10 mouse cellular contexts compared by ENCODE assay signal in the genomic region with DNA sequence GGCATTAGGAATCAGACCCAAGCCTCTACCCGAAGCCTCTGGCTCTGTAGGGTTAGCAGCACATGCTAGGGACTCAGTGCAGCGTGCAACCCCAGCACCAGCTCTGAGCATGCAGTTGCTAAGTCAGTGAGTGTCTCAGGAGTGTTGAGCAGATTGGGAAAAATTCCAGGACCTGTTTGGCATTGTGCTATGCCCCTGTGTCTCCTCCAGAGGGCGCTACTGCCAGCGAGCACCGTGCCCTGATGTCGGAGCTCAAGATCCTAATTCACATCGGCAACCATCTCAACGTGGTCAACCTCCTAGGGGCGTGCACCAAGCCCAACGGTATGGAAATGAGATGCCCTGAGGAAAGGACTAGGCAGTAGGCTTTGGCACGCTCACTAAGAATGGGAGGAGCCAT. TPM values are rescaled to one million over a fixed set of nuclear protein-coding genes. Genes with fewer than 3 reads are reported as not detected.
A peak's percentile ranks its signal among the peaks of the same experiment; 100 is the strongest.
DNase-seq lines count a peak whose midpoint lies in the region; ATAC-seq and TF ChIP-seq lines count a peak whose summit lies in the region.
"Had no signal": no experiment of that assay in that cellular context is flagged by ENCODE, and none has a peak within 500 bp of the region (broad histone marks: within the 10 kb centered on the region; RNA-seq: fewer than 3 reads in every experiment).

No protein-coding gene starts in this region.

- WGBS in liver, adult 2 months: 6% methylated on average over 11 of the region's 11 CpGs
- 4% methylated on average over 11 of the region's 11 CpGs for WGBS in hindbrain, embryonic 11.5 days
- WGBS in olfactory bulb, adult 2 months: 7% methylated on average over 11 of the region's 11 CpGs

- no peak for TF ChIP-seq POLR2A in liver, adult 2 months (IDR thresholded peaks at IDR 0.05; ENCODE audit: extremely low read depth, insufficient read depth, low read length)
- no peak for TF ChIP-seq POLR2A in olfactory bulb, adult 2 months (IDR thresholded peaks at IDR 0.05; ENCODE audit: insufficient read depth, low read depth, low read length)

- H3K27me3 ChIP-seq in liver, adult 2 months (ENCODE audit: control insufficient read depth, insufficient read depth, low read length): peaks cover 2% of the 10 kb centered on the region; the same call in 1 of the 2 replicates
- peaks cover 35% of the 10 kb centered on the region for H3K27me3 ChIP-seq in hindbrain, embryonic 11.5 days (ENCODE audit: control insufficient read depth, insufficient read depth, low read length)

- no peaks in the 10 kb centered on the region for H3K79me2 ChIP-seq in liver, adult 2 months (ENCODE audit: control insufficient read depth, insufficient read depth, low read length)

- no peaks in the 10 kb centered on the region for H3K36me3 ChIP-seq in liver, adult 2 months (ENCODE audit: control insufficient read depth, insufficient read depth, low read length)
- no peaks in the 10 kb centered on the region for H3K36me3 ChIP-seq in hindbrain, embryonic 11.5 days (ENCODE audit: control insufficient read depth, insufficient read depth, low read length)

- H3K27ac ChIP-seq in liver, adult 2 months (replicated peaks; ENCODE audit: insufficient read depth, low read depth, low read length): no peak overlapping the region
- H3K27ac ChIP-seq in hindbrain, embryonic 11.5 days (ENCODE audit: low read depth, low read length): no peak overlapping the region
- H3K27ac ChIP-seq in olfactory bulb, adult 2 months (ENCODE audit: insufficient read depth, low read depth, low read length): no peak overlapping the region

- TF ChIP-seq CTCF in liver, adult 2 months (IDR thresholded peaks at IDR 0.05; ENCODE audit: low read depth, low read length): peak; percentile 63
- TF ChIP-seq CTCF in olfactory bulb, adult 2 months (IDR thresholded peaks at IDR 0.05; ENCODE audit: insufficient read depth, low read depth, low read length): peak; percentile 67; the same call in 1 of the 2 replicates

- no peak overlapping the region for H3K4me3 ChIP-seq in liver, adult 2 months (ENCODE audit: insufficient read depth, low read depth, low read length)
- H3K4me3 ChIP-seq in hindbrain, embryonic 11.5 days (ENCODE audit: low read depth, low read length): no peak overlapping the region
- no peak overlapping the region for H3K4me3 ChIP-seq in olfactory bulb, adult 2 months (ENCODE audit: insufficient read depth, low read depth, low read length)

- H3K4me2 ChIP-seq in hindbrain, embryonic 11.5 days (replicated peaks; ENCODE audit: low read depth, low read length): peak overlapping the region; percentile 17; the same call in 1 of the 2 replicates

- no peaks in the 10 kb centered on the region for H3K9me3 ChIP-seq in hindbrain, embryonic 11.5 days (ENCODE audit: control insufficient read depth, low read length)

- no peaks in the 10 kb centered on the region for H3K4me1 ChIP-seq in liver, adult 2 months (ENCODE audit: control insufficient read depth, insufficient read depth, low read length)
- peaks cover 3% of the 10 kb centered on the region; the same call in 1 of the 2 replicates for H3K4me1 ChIP-seq in hindbrain, embryonic 11.5 days (replicated peaks; ENCODE audit: control insufficient read depth, insufficient read depth, low read length)
- H3K4me1 ChIP-seq in olfactory bulb, adult 2 months (ENCODE audit: control insufficient read depth, insufficient read depth, low read length): peaks cover 12% of the 10 kb centered on the region; the same call in 1 of the 2 replicates

- DNase-seq in liver, adult 2 months (ENCODE audit: extremely low read depth, low read depth, low spot score): no peak
- no peak for DNase-seq in liver
- peak; percentile 24 for DNase-seq in embryo, embryonic 11 days
- peak; percentile 35 for DNase-seq in hindbrain, embryonic 11.5 days (ENCODE audit: low spot score)
- no peak for DNase-seq in adrenal gland, adult 18-20 months (ENCODE audit: low spot score in 2 of 2)
- DNase-seq in cerebellum, adult 11 months: no peak
- no peak for DNase-seq in spleen, postnatal 4 days (ENCODE audit: low spot score in 2 of 2)
- DNase-seq: thymus, postnatal 36 days had no signal

- ATAC-seq in hindbrain, embryonic 11.5 days (ENCODE audit: low FRiP score): 0 out of 2 replicates have a peak, but pooled peaks have one; percentile 34

- H3K9ac ChIP-seq in liver, adult 2 months (ENCODE audit: low read depth, low read length): no peak overlapping the region
- no peak overlapping the region for H3K9ac ChIP-seq in hindbrain, embryonic 11.5 days (ENCODE audit: low read depth, low read length)

RNA-seq across cellular contexts. Expression of a gene that starts 27.0 kb away (rescaled TPM):
- total RNA-seq in liver, adult 2 months (2014; rRNA removed): not detected in 2 replicates
- 0.22 TPM in 1 of 2 replicates, not detected in the other for polyA plus RNA-seq in liver, adult 2 months (2012; rRNA removed)
- not detected in 2 replicates for polyA plus RNA-seq in hindbrain, embryonic 11.5 days (2014; fragmentation: Nextera tagmentation; extraction: Ambion mirVana)
- not detected in 2 replicates for polyA plus RNA-seq in olfactory bulb, adult 2 months (2012; ENCODE audit: insufficient read depth, insufficient read length, low replicate concordance, missing spikeins)
- total RNA-seq in adrenal gland, adult 18-20 months (2021): not detected
- polyA plus RNA-seq: embryonic facial prominence, embryonic 14.5 days had no signal

RNA-seq across cellular contexts. Expression of a gene that starts 27.4 kb away (rescaled TPM):
- total RNA-seq in liver, adult 2 months (2014; rRNA removed): 7.8 and 13.6 TPM in 2 replicates
- polyA plus RNA-seq in liver, adult 2 months (2012; rRNA removed): 7.5 and 9.8 TPM in 2 replicates
- 3.0 and 3.1 TPM in 2 replicates for polyA plus RNA-seq in hindbrain, embryonic 11.5 days (2014; fragmentation: Nextera tagmentation; extraction: Ambion mirVana)
- not detected in 2 replicates for polyA plus RNA-seq in olfactory bulb, adult 2 months (2012; ENCODE audit: insufficient read depth, insufficient read length, low replicate concordance, missing spikeins)
- total RNA-seq in adrenal gland, adult 18-20 months (2021): 10 to 100 TPM; 14.4 to 14.5 TPM

Comparison
In these comparisons a context has a peak if more than half of its experiments do, and no peak if none do; other contexts are left out.
1. DNase-seq: peak in embryo, embryonic 11 days (single experiment) and hindbrain, embryonic 11.5 days (single experiment); none in liver, adult 2 months (single experiment), liver (single experiment), adrenal gland, adult 18-20 months (0 of 2), cerebellum, adult 11 months (single experiment) and spleen, postnatal 4 days (0 of 2).